Mouse (Mus musculus): Measurements from ENCODE around the gene Nps. TPM values are rescaled to one million over a fixed set of nuclear protein-coding genes. Genes with fewer than 3 reads are reported as not detected.

The Nps gene
- total and polyA plus RNA-seq, 3 experiments, result not detected

- Histone ChIP-seq H3K27ac (ENCODE audit: control insufficient read depth, low read depth, low read length) (no peak overlapping the region), H3K4me1 (ENCODE audit: control insufficient read depth in 1 of 2, insufficient read depth in 2 of 2, low read length in 2 of 2) (no peaks in the 10 kb centered on the region), H3K9me3 (replicated peaks; ENCODE audit: insufficient read depth, low read length) (no peaks in the 10 kb centered on the region), H3K36me3 (ENCODE audit: control insufficient read depth in 1 of 2, insufficient read depth in 2 of 2, low read length in 2 of 2) (no peaks in the 10 kb centered on the region), H3K4me3 (ENCODE audit: control insufficient read depth in 1 of 2, insufficient read depth in 1 of 2, low read depth in 2 of 2, low read length in 2 of 2) (no peak overlapping the region), H3K27me3 (ENCODE audit: control insufficient read depth in 1 of 2, insufficient read depth in 2 of 2, low read length in 2 of 2) (no peaks in the 10 kb centered on the region), H3K79me2 (ENCODE audit: control insufficient read depth, insufficient read depth, low read length, poor library complexity) (no peaks in the 10 kb centered on the region), H3K9ac (ENCODE audit: control insufficient read depth, low read depth, low read length, poor library complexity, severe bottlenecking) (no peak overlapping the region)
- no peak for DNase-seq (ENCODE audit: low read depth, low spot score)
- TF ChIP-seq KAT2A (conservative IDR thresholded peaks at IDR 0.05; ENCODE audit: low read depth, low read length) (no peak), EP300 (IDR thresholded peaks at IDR 0.05; ENCODE audit: low read depth in 1 of 2, low read length in 2 of 2) (no peak), MAFK (IDR thresholded peaks at IDR 0.05; ENCODE audit: borderline replicate concordance, low read depth, low read length) (no peak), CTCF (IDR thresholded peaks at IDR 0.05 in 2 of 3, conservative IDR thresholded peaks at IDR 0.05 in 1 of 3; ENCODE audit: control insufficient read depth in 1 of 3, insufficient read depth in 1 of 3, low read depth in 2 of 3, low read length in 3 of 3, poor library complexity in 1 of 3, severe bottlenecking in 1 of 3) (no peak), SIN3A (IDR thresholded peaks at IDR 0.05; ENCODE audit: low read length) (no peak), MYC (IDR thresholded peaks at IDR 0.05; ENCODE audit: low read depth, low read length) (no peak), TBP (IDR thresholded peaks at IDR 0.05; ENCODE audit: low read depth, low read length) (no peak)
Observed at GRCm38 (mm10) chr7:135210296-135210695, 48.2 kb upstream of the Nps start.

GRCm38 (mm10) chr7:135210831-135211230 lies 47.7 kb upstream of the Nps start:
- H3K4me1 ChIP-seq (ENCODE audit: control insufficient read depth in 1 of 2, insufficient read depth in 2 of 2, low read length in 2 of 2), result no peaks in the 10 kb centered on the region
- no peak for TF ChIP-seq UBTF (IDR thresholded peaks at IDR 0.05; ENCODE audit: borderline replicate concordance, insufficient read depth, low read depth, low read length)
- no peak for TF ChIP-seq TCF12 (IDR thresholded peaks at IDR 0.05; ENCODE audit: low read depth, low read length)
- TF ChIP-seq ZKSCAN1 (IDR thresholded peaks at IDR 0.05; ENCODE audit: low read depth, low read length), result no peak
- no peak for TF ChIP-seq MAZ (IDR thresholded peaks at IDR 0.05; ENCODE audit: low read depth, low read length)
- TF ChIP-seq USF1 (IDR thresholded peaks at IDR 0.05; ENCODE audit: low read depth, low read length), result no peak
- no peak for TF ChIP-seq EP300 (IDR thresholded peaks at IDR 0.05; ENCODE audit: low read depth in 1 of 2, low read length in 2 of 2)
- no peak for TF ChIP-seq KAT2A (conservative IDR thresholded peaks at IDR 0.05; ENCODE audit: low read depth, low read length)
- TF ChIP-seq JUND (IDR thresholded peaks at IDR 0.05; ENCODE audit: low read depth, low read length), result no peak
- TF ChIP-seq ELF1 (IDR thresholded peaks at IDR 0.05; ENCODE audit: low read depth, low read length), result no peak
- no peak for TF ChIP-seq POLR2AphosphoS2 (IDR thresholded peaks at IDR 0.05; ENCODE audit: low read length)
- TF ChIP-seq CTCF (IDR thresholded peaks at IDR 0.05 in 2 of 3, conservative IDR thresholded peaks at IDR 0.05 in 1 of 3; ENCODE audit: control insufficient read depth in 1 of 3, insufficient read depth in 1 of 3, low read depth in 2 of 3, low read length in 3 of 3, poor library complexity in 1 of 3, severe bottlenecking in 1 of 3), result no peak
- TF ChIP-seq GATA1 (IDR thresholded peaks at IDR 0.05; ENCODE audit: low read depth, low read length), result no peak
- no peak for TF ChIP-seq CHD1 (IDR thresholded peaks at IDR 0.05; ENCODE audit: low read depth, low read length)
- no peak for TF ChIP-seq BHLHE40 (IDR thresholded peaks at IDR 0.05; ENCODE audit: borderline replicate concordance, low read depth, low read length)
- no peak for TF ChIP-seq NRF1 (IDR thresholded peaks at IDR 0.05; ENCODE audit: insufficient read depth, low read depth, low read length, poor library complexity, severe bottlenecking)
- no peak for TF ChIP-seq ETS1 (IDR thresholded peaks at IDR 0.05; ENCODE audit: low read depth, low read length)
- TF ChIP-seq MAX (IDR thresholded peaks at IDR 0.05; ENCODE audit: low read length), result no peak
- no peak for TF ChIP-seq MAFK (IDR thresholded peaks at IDR 0.05; ENCODE audit: borderline replicate concordance, low read depth, low read length)
- no peak for TF ChIP-seq SIN3A (IDR thresholded peaks at IDR 0.05; ENCODE audit: low read length)

More at GRCm38 (mm10) chr7:135210831-135211230, 47.7 kb upstream of the Nps start:
- Histone ChIP-seq H3K9ac (ENCODE audit: control insufficient read depth, low read depth, low read length, poor library complexity, severe bottlenecking) (no peak overlapping the region), H3K4me3 (ENCODE audit: control insufficient read depth in 1 of 2, insufficient read depth in 1 of 2, low read depth in 2 of 2, low read length in 2 of 2) (no peak overlapping the region), H3K27me3 (ENCODE audit: control insufficient read depth in 1 of 2, insufficient read depth in 2 of 2, low read length in 2 of 2) (no peaks in the 10 kb centered on the region), H3K27ac (ENCODE audit: control insufficient read depth, low read depth, low read length) (no peak overlapping the region), H3K79me2 (ENCODE audit: control insufficient read depth, insufficient read depth, low read length, poor library complexity) (no peaks in the 10 kb centered on the region), H3K9me3 (replicated peaks; ENCODE audit: insufficient read depth, low read length) (no peaks in the 10 kb centered on the region), H3K36me3 (ENCODE audit: control insufficient read depth in 1 of 2, insufficient read depth in 2 of 2, low read length in 2 of 2) (no peaks in the 10 kb centered on the region)
- no peak for DNase-seq (ENCODE audit: low read depth, low spot score)
